Mouse (Mus musculus) spleen, postnatal 4 days (tissue): ENCODE data around the gene Prkn.

ENCODE experiments used
- DNase-seq, 2 experiments: peaks; one replicate each; pipeline ENCODE4 v3.0.0; 2022; ENCODE audit warnings: low spot score in 2 of 2

The Prkn gene

DNA sequence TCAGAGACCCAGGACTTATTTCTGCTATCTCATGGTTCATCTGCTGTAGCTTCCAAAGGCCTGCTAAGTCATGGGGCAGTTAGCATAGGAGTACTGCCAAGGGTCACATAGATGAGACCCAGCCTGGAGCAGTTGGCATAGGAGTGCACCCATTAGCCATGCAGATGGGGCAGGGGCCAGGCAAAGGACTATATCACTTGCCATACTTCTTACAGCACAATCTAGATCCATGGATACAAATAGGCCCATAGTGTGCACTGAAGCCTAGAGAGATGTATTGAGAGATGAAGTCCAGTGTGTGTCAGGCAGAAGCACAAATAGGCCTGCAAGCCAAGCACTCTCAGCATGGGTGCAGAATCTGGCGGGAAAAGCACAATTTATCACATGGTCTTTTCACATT, 802.1 kb downstream of the Prkn start:
- no peak for DNase-seq

DNA sequence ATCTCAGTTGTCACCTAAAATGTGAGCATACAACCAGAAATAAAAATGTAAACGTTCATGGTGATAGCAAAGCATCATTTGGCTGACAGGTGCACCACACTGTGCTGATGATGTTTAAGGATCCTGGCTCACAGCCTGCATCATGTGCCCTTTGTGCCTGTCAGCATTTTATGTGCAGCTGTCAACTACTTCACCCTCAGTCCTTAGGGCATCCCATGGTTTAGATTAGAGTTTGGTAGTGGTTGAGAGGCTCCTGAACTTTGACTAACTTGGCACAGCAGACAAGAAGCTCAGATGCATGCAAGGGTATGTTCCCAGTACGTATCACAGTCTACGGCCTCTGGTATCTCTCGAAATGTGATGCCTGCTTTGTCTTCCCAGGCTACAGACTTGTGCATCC, 803.8 kb downstream of the Prkn start:
- no peak for DNase-seq

DNA sequence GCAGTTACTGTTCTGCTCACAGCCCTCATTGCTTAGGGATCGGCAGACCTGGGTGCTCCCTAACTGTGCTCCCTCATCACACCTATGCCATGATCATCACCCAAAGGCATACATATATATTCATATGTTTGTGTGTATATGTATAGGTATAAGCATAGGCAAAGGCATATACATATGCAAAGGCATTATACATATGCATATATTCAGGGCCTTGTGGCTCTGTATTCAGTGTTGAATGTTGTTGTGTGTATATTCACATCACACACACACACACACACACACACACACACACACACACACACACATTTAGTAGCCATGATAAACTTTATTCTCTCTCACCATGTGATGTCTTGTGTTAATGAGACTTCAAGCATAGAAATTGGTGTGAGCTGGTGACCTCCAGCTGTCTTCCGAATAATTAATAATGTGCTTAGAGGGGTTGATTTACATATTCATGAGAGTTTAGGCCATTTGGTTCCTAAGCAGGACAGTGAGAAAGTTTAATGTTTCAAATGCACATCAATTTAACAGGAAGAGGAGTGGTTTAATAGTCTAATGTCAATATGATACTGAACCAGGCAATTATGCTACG, 804.8 kb downstream of the Prkn start:
- no peak for DNase-seq

DNA sequence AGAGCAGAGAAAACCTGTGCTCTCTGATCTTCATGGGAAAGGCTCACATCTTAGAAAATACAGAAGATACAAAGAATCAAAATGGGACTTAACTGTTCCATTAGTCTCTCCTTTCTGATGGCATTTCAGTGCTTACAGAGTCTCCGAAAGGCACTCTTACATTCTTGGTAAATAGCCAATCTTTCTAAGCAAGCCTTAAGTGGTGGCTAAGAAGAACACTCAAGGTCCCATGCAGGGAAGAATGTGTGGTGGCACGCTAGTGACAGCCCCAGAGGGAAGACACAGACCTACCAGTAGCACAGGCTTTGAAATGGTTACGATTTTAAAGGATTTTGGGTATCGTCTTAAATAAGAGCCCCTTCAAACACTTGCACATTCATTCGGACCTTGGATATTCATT, 816.2 kb downstream of the Prkn start:
- no peak for DNase-seq

DNA sequence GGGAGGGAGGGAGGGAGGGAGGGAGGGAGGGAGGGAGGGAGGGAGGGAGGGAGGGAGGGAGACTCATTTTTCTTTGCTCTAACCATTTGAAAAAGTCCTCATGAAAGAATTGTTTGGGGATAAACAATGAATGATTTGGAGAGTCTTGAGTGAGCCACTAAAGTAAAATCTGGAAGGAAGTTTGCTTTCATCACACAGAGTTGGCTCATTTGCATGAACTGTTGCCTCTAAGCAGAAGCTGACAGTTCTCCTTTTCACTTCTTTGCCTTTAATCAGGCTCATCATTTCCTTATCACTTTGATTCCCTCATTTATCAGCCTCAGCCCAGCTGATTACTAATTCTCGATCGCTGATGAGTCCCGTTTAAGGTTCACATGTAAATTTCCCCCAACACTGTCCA, 816.7 kb downstream of the Prkn start:
- DNase-seq, result no peak

DNA sequence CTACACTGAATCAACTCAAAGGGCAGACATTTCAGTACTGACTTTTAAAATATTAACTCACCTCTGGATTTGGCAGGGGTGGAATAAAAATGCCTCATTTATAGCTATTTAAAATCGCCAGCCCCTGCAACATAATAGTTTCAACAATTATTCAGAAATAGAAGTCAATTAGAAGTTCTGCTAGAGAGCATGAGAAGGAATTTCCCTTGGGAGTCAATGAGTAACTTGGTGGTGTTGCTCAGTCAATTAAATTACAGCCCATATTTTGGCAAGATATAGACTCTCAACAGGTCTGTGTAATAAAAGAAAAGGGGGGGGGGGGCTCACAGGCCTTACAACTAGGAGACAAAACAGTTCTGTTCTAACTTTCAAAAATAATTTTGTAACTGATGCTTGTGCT, 821.7 kb downstream of the Prkn start:
- DNase-seq, result no peak

DNA sequence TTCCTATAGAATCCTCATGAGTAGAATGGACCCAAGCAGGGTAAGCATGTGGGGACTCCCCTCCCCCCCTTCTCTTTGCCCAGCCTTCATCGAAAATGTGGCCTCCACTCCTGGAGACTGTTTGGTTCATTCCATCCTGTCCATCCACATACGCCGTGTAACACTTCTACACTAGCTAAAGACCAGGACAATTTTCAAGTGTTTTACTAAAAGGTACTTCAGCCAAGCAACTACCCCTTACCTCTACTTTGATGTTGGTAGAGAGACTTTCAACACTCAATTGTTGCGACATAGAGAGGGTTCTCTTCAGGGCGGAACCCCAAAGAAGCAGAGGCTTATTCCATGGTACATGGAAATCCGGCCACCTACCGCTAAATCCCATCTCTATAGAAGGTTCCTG, 823.3 kb downstream of the Prkn start:
- DNase-seq, result no peak

DNA sequence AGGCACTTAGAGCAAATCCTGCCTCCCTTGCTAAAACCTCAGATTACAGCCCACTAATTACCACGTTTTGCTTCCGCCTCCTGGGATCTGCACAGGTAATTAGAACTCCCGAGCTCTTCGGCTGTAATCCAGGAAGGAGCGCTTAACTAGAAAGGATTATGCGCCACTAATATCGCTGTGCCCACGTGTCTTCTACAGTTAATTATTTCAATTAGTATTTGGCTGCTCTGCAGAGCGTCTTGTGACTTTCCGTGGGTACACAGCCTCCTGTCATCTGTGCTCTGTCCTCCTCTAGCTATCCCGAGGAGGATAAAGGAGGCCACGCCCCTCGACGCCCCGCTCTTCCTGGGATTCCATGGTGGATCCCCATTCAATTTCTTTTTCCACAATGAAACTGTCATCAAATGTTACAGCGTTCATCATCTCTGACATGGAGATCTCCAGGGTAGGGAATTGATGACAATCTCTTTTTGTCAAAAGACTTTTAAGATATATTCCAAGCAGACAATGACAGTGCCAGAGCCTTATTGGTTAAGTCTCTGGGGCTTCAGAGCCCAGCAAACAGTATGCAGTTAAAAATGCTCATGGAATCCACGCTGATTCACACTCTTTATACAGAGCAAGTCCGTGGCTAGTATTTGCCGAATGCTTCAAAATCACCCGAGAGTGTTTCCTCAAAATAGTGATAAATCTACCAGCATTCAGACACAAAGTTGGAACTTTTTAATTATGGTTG, 824.6 kb downstream of the Prkn start:
- DNase-seq, result no peak

DNA sequence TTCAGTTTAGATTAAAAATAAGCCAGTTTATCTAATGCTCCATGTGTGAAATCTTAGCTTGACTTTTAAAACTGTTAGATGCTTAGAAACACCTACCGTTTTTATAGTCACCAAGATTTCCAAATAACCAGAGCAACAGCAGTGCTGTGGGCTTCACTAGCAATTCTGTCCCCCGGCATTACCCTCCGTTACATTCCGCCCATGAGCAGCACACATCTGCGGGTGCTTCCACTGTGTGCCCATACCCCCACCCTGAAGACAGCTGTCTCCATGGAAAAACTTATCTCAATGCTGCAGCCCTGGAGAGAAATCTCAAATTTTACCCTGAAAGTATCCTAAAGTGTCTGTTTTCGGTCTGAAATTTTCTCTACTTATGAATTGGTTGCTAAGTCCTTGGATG, 839.5 kb downstream of the Prkn start:
- DNase-seq, result no peak

DNA sequence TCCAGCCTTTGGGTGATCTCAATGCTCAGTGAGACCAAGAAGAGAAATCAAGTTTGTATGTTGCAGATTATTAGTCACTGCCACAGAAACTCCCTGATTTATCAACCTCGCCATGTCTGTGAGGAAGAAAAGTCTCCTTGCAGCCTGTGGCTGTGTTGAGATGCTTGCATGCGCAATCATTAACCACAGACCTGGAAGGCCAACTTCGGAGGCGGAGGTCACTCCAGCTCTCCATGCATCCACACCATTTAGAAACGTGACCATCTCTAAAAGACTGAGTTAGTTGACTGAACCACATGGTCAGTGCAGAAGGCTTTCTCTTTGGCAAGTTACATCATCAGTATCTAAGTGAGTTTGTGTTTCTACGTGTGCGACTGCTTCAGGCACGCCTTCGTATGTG, 840.3 kb downstream of the Prkn start:
- no peak for DNase-seq

DNA sequence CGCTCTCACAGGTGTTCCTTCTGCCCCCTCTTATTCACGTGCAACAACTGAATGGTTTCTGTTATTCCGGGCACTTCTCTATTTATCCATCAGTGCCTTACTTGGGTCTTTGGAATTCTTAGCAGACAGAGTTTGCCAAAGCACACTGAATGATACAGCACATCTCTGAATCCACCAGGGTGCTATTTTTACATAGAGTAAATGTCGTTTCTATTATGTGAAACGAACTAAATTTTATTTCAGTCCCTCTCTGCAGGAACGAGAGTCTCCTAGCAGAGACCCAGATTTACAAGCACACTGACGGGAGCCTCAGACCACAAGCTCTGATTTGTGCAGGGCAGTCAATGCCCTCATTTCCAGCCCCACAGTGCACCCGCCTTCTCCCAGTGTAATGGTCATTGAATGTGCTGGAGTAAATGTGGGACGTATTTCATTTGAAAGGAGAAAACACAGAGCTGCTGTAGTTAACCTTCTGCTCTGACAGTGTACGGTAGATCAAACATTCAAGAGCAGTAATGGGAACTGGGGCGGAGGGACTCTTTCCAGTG, 841.7 kb downstream of the Prkn start:
- no peak for DNase-seq

DNA sequence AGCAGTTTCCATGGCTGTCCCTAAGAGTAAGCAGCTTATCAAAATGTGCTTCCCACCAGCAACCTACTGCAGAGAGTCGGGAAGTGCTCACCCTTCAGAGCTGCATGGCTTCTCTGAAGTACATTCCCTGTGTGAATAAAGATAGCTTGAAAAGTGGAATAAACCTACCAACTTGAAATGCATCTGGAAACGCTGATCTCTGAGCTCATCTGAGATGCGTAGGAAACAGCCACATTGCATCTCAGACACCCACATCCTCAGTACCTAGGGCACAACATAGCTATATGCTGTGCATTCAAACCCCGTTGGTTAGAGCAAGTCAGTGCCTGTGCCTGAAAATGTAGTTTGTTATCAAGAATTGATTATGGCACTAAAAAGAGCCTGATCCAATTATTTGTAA, 864.8 kb downstream of the Prkn start:
- no peak for DNase-seq

DNA sequence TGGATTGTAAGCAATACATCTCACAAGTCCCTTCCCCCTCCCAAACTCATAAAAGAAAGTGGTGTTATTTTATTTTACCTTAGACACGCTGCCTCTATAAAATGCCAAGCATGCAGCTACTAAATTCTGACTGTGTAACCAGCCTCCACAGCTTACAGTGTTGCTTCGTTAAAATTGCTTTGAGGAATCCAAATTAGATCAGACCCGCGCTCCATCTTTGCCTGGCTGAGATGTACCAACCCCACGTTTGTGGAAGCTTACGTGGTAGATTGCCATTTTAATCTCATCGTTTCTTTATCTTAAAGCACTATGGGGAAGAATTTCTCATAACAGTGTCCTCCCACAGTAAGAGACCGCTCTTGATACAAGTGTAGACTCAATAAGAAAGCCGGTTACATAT, 865.6 kb downstream of the Prkn start:
- no peak for DNase-seq

DNA sequence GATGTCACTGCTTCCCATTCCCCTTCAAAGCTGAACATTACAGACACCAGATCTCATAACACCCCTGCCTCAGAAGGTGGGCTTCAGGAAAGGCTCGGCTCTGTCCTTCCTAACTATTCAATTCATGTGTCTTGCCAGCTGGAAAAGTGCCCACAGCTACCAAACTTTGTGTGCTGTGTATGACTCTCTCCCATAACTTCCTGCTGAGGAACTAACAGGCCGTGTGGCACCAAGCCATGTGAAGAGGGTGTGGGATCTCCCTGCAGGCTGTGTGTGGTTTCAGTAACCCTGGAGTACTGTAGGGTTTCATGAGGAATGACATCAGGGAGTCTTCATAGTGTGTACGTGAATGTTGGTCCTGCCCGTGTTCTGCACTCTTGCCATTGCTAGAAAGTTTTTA, 871.9 kb downstream of the Prkn start:
- DNase-seq, result no peak

DNA sequence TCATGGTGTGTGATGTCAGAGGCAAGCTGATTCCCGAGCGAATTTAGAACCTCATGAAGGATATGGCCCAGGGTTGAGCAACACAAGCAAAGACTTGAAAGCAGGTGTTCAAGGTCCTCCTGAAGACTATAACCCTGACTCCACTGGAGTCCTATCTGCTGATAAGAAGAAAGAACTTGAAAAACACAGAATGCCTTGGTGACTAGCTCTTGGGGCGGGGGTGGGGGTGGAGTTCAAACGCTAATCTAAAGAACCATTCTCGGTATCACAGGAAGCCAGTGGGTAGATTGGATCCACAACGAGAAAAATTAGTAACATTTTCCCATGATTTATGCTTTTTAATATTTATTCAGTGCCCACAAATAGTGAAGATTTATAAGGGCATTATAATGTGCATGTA, 879.6 kb downstream of the Prkn start:
- DNase-seq, result no peak

DNA sequence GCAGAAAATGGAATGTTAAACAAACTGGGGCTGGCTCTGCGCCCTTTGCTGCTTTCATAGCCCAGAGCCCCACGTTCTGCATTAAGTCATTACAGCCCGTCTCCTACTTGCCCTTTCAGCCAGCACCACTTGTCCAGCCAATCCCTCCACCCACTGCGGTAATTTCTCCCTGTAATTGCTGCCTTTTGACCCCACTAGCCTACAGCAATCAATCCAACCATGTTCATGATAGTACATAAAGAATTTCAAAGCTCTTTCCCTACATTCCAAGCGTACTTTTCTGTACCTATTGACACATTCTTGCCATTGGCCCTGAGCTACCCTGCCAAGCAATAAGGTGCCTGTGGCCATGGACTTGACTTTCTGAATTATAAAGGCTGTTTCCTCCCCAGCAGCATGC, 881.7 kb downstream of the Prkn start:
- no peak for DNase-seq

DNA sequence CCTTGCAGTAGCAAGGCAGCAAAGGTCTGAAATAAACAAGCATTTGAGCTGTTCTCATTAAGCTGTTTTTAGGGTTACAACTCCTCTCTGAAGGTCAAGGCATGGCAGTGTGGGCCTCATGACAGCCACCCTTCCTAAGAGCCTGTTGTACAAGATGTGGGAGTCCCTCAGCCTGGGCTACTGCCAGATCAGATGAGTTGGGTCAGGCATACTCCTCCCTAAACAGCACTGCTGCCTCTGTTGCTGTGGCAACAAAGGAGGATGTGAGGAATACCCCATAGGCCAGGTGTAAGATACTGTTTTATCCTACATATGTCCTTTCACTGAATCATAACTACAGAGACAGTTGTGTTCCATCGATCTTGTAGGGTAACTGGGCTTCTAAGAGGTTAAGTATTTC, 882.3 kb downstream of the Prkn start:
- DNase-seq, result no peak

DNA sequence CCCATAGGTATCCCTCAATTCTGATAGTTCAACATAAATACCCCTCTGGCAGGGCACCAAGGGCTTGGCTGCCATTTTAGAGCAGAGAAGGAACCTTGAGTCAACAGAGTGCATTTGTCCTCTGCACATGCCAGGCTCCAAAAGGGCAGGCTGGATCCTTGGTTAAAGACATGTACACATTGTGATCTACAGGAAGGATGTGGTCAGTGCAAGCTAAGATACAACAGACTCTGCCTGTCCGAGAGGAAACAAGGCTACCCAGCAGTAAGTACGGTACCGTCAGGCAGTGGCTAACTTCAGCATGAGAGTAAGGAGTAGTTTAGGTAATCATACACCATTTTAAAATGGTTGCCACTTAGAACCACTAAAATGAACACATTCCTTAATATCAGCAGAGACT, 884.0 kb downstream of the Prkn start:
- DNase-seq, result no peak

DNA sequence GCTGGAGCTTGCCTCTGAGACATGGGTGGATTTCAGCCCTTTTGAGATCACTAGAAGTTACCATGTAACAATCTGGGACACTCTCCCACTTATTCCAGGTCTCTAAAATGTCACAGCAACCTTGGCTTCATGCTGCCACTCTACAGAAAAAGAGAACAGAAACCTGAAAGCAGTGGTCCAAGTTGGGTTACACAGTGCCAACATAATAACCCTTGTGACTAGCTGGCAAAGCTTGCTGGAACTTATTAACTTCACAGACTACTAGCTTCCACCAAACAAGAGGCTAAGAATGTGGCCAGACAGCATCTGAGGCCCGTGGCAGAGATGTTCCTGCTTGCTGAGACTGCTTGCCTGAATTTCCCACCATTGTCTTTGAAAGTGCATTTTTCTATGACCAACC, 886.9 kb downstream of the Prkn start:
- DNase-seq, result no peak

DNA sequence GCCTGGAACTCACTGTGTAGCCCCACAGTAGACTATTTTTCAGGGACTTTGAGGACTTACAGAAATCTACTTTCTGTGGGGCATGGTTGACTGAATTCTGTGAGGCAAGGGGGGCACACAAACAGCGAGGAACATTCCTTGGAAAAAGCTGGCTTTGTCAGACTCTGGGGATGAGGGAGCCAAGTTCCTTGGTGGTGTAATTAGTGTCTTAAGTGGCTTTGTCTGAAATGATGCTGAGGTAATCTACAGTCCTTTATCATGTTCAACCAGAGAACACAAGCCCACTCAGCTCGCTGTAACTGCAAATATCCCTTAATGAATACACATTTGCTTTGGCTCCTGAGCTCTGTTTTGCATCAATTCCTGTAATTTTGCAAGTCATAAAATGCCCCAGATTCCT, 888.1 kb downstream of the Prkn start:
- no peak for DNase-seq

DNA sequence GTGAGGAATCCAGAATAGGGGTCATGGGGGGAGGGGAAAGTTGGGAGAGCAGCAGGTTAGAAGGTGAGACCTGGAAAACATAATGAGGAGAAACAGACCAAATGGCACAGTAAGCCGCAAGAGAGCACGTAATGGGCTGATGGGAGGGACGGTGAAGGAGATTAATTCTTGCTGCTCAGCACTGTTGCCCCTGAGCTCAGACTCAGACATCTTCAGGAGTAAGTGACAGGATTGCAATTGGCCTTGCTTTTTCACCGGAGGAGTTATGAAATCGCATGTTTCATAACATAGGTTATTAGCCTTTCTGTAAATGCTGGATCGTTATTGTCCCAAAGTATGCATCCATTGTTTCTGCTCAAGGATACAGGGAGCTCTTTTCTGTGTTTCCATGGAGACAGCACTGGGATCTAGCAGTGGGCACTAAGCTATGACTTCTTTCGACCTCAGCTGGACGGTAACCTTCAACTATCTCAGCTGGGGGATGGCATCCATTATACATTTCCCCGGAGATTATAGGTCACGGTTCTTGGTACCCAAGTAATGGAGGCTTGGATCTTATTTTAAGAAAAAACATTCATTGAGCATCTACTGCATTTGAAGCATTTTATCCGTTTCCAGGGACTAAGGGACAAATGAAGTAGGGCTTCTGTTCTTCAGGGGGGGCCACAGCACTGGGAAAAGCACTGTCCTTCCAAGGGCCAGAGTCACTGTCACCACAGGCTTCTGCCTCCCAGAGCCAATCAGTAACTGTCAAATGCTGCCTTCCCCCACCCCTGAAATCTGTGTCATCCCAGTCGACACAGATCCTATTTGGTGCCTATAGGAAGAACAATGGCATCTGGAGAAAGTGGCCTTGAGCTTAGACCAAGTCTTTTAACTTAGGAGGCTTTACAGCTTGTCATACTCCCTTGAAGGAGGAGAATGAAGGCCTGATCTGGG, 890.7 kb downstream of the Prkn start:
- DNase-seq, result no peak

DNA sequence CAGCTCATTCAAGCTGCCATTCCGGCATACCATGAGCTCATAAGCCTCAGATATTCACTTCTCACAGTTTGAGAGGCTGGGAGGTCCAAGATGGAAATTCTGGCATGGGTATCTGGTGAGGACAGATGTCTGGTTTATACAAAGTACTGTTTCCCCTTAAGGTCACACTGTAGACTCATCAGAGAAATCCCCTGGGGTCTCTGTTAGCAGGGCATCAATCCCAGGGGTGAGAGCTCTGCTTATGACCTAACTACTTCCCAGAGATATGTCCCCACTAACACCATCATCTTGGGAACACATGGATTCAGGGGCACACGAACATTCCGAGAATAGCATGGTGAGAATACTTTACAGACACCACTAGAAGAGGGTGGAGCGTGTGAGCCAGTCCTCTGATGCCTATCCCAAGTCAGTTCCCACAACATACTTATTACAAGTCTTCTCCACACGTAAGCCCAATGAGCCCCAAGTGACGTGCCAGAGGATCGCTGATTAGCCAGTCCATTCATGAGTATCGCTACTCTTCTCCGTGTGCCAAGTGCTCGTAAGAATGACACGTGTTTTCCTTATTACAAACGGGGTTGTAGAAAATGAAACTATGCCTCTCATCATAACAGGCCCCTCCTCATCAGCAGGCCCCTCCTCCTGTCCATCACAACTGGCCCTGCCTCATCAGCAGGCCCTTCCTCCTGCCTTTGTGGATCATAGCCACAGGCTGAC, 895.1 kb downstream of the Prkn start:
- DNase-seq, result peak in 1 of 2 experiments; percentile 40
